Mouse (Mus musculus) testis, postnatal 14 days (tissue): ENCODE results near the gene Mss51.

Experiments used
- DNase-seq: peaks from one replicate; pipeline ENCODE4 v3.0.0; 2021; ENCODE audit warnings: low spot score

Mss51 gene

GRCm38 (mm10) chr14:20451765-20452331 lies 44.9 kb downstream of the Mss51 start, which contains the start of gene Cfap70:
Gene Cfap70, minus strand, starts transcription at chr14:20452226.
- DNase-seq: peak; percentile 84

DNA sequence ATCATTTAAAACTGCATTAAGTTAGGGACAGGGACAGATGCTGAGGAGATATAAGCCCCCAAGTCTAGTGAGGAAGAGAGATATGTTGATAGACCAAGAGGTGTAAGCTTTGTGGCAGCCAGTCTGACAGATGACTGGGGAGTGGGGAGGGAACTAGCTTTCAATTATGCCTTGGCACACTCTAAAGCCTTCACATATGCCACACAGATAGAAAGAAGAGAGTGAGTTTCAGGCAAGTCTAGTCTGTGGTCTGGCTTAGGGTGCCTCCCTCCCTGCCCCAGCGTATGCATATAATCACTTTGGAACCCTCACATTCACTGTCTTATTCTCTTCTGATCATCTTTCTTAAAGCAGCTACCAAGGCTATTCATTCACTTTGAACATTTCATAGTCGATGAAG lies 45.4 kb downstream of the Mss51 start:
- no peak for DNase-seq

GRCm38 (mm10) chr14:20447209-20447608 lies 49.5 kb downstream of the Mss51 start:
- no peak for DNase-seq

- DNase-seq: no peak
These were observed 54.4 kb downstream of the Mss51 start for GRCm38 (mm10) chr14:20442252-20442651.

DNA sequence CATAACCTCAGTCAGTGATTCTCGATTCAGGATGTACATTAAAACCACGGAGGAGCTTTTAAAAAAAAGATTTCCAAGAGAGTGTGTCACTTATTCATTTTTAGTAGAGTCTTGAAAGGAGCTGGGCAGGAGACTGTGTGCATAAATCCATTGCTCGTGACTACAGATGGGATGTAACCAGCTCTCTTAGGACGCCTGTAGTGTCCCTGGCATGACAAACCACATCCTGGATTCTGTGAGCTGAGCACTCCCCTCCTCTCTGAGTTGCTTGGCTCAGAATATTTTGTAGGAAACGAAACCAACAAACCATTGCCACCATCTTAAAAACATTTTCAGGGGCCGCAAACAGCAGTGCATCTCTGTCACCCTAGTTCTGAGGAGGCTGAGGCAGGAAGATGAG lies 59.7 kb downstream of the Mss51 start:
- no peak for DNase-seq
